Mouse (Mus musculus): Measurements from ENCODE around the gene Ccdc102a. TPM values are rescaled to one million over a fixed set of nuclear protein-coding genes. Genes with fewer than 3 reads are reported as not detected.

Gene Ccdc102a
- polyA plus RNA-seq, 1 experiment = 28.1 TPM

DNA sequence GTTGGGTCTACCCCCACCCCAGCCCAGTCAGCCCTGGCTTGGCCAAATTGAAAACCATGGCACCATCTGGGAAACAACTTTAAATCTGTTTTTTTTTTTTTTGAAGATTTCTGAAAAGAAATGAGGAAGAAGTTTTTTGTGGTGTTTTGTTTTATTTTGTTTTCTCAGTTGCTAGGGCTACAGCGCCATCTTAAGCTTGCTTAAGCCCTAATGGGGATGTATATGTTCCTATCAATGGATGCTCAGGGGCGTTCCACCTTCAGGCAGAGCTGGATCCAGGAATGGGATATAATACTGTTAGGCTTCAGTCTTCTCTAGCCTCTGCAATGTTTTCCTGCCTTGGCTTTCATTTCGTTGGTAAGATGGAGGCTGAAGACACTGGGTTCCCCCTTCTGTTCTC, 17.3 kb upstream of the Ccdc102a start:
- Histone ChIP-seq H3K36me3 (ENCODE audit: control insufficient read depth, insufficient read depth) (no peaks in the 10 kb centered on the region), H3K27me3 (ENCODE audit: control insufficient read depth, insufficient read depth, insufficient read length) (peaks cover 39% of the 10 kb centered on the region), H3K79me3 (ENCODE audit: low read depth) (no peaks in the 10 kb centered on the region), H3ac (ENCODE audit: control insufficient read depth, insufficient read length, low read depth) (no peak overlapping the region), H3K79me2 (ENCODE audit: control insufficient read depth, insufficient read depth) (no peaks in the 10 kb centered on the region), H3K4me3 (ENCODE audit: insufficient read depth, poor library complexity, severe bottlenecking) (no peak overlapping the region)
- TF ChIP-seq MYOD1 (IDR thresholded peaks at IDR 0.05; ENCODE audit: control insufficient read depth, insufficient read length, low read depth) (no peak), CEBPB (IDR thresholded peaks at IDR 0.05; ENCODE audit: low read depth) (no peak), MYOG (IDR thresholded peaks at IDR 0.05; ENCODE audit: control insufficient read depth, extremely low read depth, insufficient read length) (no peak), MAX (IDR thresholded peaks at IDR 0.05) (no peak), CTCF (IDR thresholded peaks at IDR 0.05; ENCODE audit: control insufficient read depth, insufficient read depth, insufficient read length) (no peak), USF1 (IDR thresholded peaks at IDR 0.05; ENCODE audit: low read depth) (no peak), FOSL1 (IDR thresholded peaks at IDR 0.05; ENCODE audit: insufficient read depth, low read length, poor library complexity, severe bottlenecking) (no peak)

DNA sequence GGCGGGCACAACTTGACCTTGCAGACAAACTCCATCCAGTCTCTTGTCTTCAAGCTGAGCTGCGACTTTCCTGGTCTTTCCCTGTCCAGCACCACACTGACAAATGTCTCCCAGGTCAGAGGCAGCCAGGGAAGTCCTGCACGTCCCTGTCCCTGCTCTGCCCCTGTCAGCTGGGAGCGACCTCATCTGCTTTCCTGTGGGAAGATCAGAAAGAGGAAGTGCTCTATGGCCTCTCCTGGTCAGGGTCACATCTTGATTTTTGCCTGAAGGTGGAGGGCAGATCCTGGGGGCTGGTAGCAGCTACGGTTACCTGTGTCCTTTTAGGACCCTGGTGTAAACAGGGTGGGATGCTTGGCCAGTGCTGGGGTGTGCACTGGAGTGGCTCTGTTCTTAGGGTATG, 16.0 kb upstream of the Ccdc102a start:
- H3K79me2 ChIP-seq (ENCODE audit: control insufficient read depth, insufficient read depth) = no peaks in the 10 kb centered on the region
- H3K4me3 ChIP-seq (ENCODE audit: insufficient read depth, poor library complexity, severe bottlenecking) = no peak overlapping the region
- peaks cover 39% of the 10 kb centered on the region for H3K27me3 ChIP-seq (ENCODE audit: control insufficient read depth, insufficient read depth, insufficient read length)
- H3K36me3 ChIP-seq (ENCODE audit: control insufficient read depth, insufficient read depth) = no peaks in the 10 kb centered on the region
- no peak overlapping the region for H3ac ChIP-seq (ENCODE audit: control insufficient read depth, insufficient read length, low read depth)
- TF ChIP-seq MAX (IDR thresholded peaks at IDR 0.05) = no peak
- no peak for TF ChIP-seq FOSL1 (IDR thresholded peaks at IDR 0.05; ENCODE audit: insufficient read depth, low read length, poor library complexity, severe bottlenecking)
- TF ChIP-seq MYOG (IDR thresholded peaks at IDR 0.05; ENCODE audit: control insufficient read depth, extremely low read depth, insufficient read length) = no peak
- no peak for TF ChIP-seq CTCF (IDR thresholded peaks at IDR 0.05; ENCODE audit: control insufficient read depth, insufficient read depth, insufficient read length)
- TF ChIP-seq USF1 (IDR thresholded peaks at IDR 0.05; ENCODE audit: low read depth) = no peak
- TF ChIP-seq MYOD1 (IDR thresholded peaks at IDR 0.05; ENCODE audit: control insufficient read depth, insufficient read length, low read depth) = no peak
- no peak for TF ChIP-seq CEBPB (IDR thresholded peaks at IDR 0.05; ENCODE audit: low read depth)
- no peaks in the 10 kb centered on the region for H3K79me3 ChIP-seq (ENCODE audit: low read depth)

DNA sequence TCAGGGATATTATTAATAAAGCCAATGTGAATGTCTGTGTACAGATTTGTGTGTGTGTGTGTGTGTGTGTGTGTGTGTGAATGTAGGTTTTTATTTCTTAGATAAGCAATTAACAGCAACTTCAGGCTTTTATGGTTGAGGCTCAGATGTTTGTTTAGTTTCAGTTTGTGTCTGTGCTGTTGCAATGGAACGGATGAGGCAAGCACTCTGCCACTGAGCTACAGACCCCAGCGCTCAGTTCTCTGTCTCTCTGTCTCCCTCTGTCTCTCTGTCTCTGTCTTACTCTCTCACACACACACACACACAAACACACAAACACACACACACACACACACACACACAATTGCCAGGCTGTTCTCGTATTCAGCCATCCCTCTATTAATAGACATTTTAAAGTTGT, 10.3 kb upstream of the Ccdc102a start:
- no peak overlapping the region for H3ac ChIP-seq (ENCODE audit: control insufficient read depth, insufficient read length, low read depth)
- no peak overlapping the region for H3K4me3 ChIP-seq (ENCODE audit: insufficient read depth, poor library complexity, severe bottlenecking)
- no peaks in the 10 kb centered on the region for H3K79me2 ChIP-seq (ENCODE audit: control insufficient read depth, insufficient read depth)
- no peak for TF ChIP-seq CTCF (IDR thresholded peaks at IDR 0.05; ENCODE audit: control insufficient read depth, insufficient read depth, insufficient read length)
- no peak for TF ChIP-seq MYOD1 (IDR thresholded peaks at IDR 0.05; ENCODE audit: control insufficient read depth, insufficient read length, low read depth)
- no peak for TF ChIP-seq FOSL1 (IDR thresholded peaks at IDR 0.05; ENCODE audit: insufficient read depth, low read length, poor library complexity, severe bottlenecking)
- no peak for TF ChIP-seq MAX (IDR thresholded peaks at IDR 0.05)
- no peak for TF ChIP-seq MYOG (IDR thresholded peaks at IDR 0.05; ENCODE audit: control insufficient read depth, extremely low read depth, insufficient read length)
- no peak for TF ChIP-seq CEBPB (IDR thresholded peaks at IDR 0.05; ENCODE audit: low read depth)
- TF ChIP-seq USF1 (IDR thresholded peaks at IDR 0.05; ENCODE audit: low read depth) = no peak
- no peaks in the 10 kb centered on the region for H3K79me3 ChIP-seq (ENCODE audit: low read depth)
- no peaks in the 10 kb centered on the region for H3K27me3 ChIP-seq (ENCODE audit: control insufficient read depth, insufficient read depth, insufficient read length)
- H3K36me3 ChIP-seq (ENCODE audit: control insufficient read depth, insufficient read depth) = no peaks in the 10 kb centered on the region

GRCm38 (mm10) chr8:94923405-94923804, 5.5 kb upstream of the Ccdc102a start, which contains the start of gene Adgrg5:
Adgrg5 (plus strand) TSS chr8:94923694.
- no peaks in the 10 kb centered on the region for H3K79me2 ChIP-seq (ENCODE audit: control insufficient read depth, insufficient read depth)
- TF ChIP-seq MYOD1 (IDR thresholded peaks at IDR 0.05; ENCODE audit: control insufficient read depth, insufficient read length, low read depth) (no peak), MYOG (IDR thresholded peaks at IDR 0.05; ENCODE audit: control insufficient read depth, extremely low read depth, insufficient read length) (no peak), USF1 (IDR thresholded peaks at IDR 0.05; ENCODE audit: low read depth) (no peak), MAX (IDR thresholded peaks at IDR 0.05) (no peak), CEBPB (IDR thresholded peaks at IDR 0.05; ENCODE audit: low read depth) (no peak), FOSL1 (IDR thresholded peaks at IDR 0.05; ENCODE audit: insufficient read depth, low read length, poor library complexity, severe bottlenecking) (no peak), CTCF (IDR thresholded peaks at IDR 0.05; ENCODE audit: control insufficient read depth, insufficient read depth, insufficient read length) (no peak)
- H3ac ChIP-seq (ENCODE audit: control insufficient read depth, insufficient read length, low read depth) = no peak within 1 kb of the TSS
- H3K36me3 ChIP-seq (ENCODE audit: control insufficient read depth, insufficient read depth) = no peaks in the 10 kb centered on the region
- no peaks in the 10 kb centered on the region for H3K27me3 ChIP-seq (ENCODE audit: control insufficient read depth, insufficient read depth, insufficient read length)
- no peaks in the 10 kb centered on the region for H3K79me3 ChIP-seq (ENCODE audit: low read depth)
- H3K4me3 ChIP-seq (ENCODE audit: insufficient read depth, poor library complexity, severe bottlenecking) = no peak within 1 kb of the TSS

- H3K79me3 ChIP-seq (ENCODE audit: low read depth) = no peaks in the 10 kb centered on the region
- H3K4me3 ChIP-seq (ENCODE audit: insufficient read depth, poor library complexity, severe bottlenecking) = no peak overlapping the region
- no peaks in the 10 kb centered on the region for H3K36me3 ChIP-seq (ENCODE audit: control insufficient read depth, insufficient read depth)
- H3K79me2 ChIP-seq (ENCODE audit: control insufficient read depth, insufficient read depth) = no peaks in the 10 kb centered on the region
- TF ChIP-seq MYOG (IDR thresholded peaks at IDR 0.05; ENCODE audit: control insufficient read depth, extremely low read depth, insufficient read length) = no peak
- no peak for TF ChIP-seq MAX (IDR thresholded peaks at IDR 0.05)
- TF ChIP-seq CEBPB (IDR thresholded peaks at IDR 0.05; ENCODE audit: low read depth) = no peak
- H3K27me3 ChIP-seq (ENCODE audit: control insufficient read depth, insufficient read depth, insufficient read length) = no peaks in the 10 kb centered on the region
- H3ac ChIP-seq (ENCODE audit: control insufficient read depth, insufficient read length, low read depth) = no peak overlapping the region
Observed at GRCm38 (mm10) chr8:94922602-94923001, 4.7 kb upstream of the Ccdc102a start.

DNA sequence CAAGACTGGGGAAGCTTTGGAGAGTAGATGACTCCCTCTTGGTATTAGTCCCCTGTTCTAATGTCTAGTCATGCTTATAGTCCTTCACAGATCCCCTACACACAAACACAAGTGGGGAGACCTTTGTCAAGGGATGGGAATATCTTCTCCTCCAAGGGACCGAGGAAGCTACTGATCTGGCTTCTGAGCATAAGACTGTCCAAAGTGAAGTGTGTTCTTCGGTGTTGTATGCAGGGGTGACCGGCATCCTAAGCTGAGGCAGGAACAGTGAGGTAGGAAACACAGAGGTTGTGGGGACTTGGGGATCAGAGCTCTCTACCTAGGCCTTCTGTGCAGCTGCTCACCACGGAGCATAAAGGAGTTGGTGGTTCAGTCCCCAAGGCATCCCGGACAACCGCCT, 4.3 kb upstream of the Ccdc102a start:
- Histone ChIP-seq H3K4me3 (ENCODE audit: insufficient read depth, poor library complexity, severe bottlenecking) (no peak overlapping the region), H3K79me3 (ENCODE audit: low read depth) (peaks cover under 1% of the 10 kb centered on the region), H3K79me2 (ENCODE audit: control insufficient read depth, insufficient read depth) (peaks cover 1% of the 10 kb centered on the region), H3ac (ENCODE audit: control insufficient read depth, insufficient read length, low read depth) (no peak overlapping the region), H3K36me3 (ENCODE audit: control insufficient read depth, insufficient read depth) (no peaks in the 10 kb centered on the region), H3K27me3 (ENCODE audit: control insufficient read depth, insufficient read depth, insufficient read length) (no peaks in the 10 kb centered on the region)
- TF ChIP-seq FOSL1 (IDR thresholded peaks at IDR 0.05; ENCODE audit: insufficient read depth, low read length, poor library complexity, severe bottlenecking) (no peak), MYOD1 (IDR thresholded peaks at IDR 0.05; ENCODE audit: control insufficient read depth, insufficient read length, low read depth) (no peak), CEBPB (IDR thresholded peaks at IDR 0.05; ENCODE audit: low read depth) (no peak), MYOG (IDR thresholded peaks at IDR 0.05; ENCODE audit: control insufficient read depth, extremely low read depth, insufficient read length) (no peak), CTCF (IDR thresholded peaks at IDR 0.05; ENCODE audit: control insufficient read depth, insufficient read depth, insufficient read length) (no peak)

All from C2C12 (cell line).